17 mouse cellular contexts compared by ENCODE assay signal in the genomic region with DNA sequence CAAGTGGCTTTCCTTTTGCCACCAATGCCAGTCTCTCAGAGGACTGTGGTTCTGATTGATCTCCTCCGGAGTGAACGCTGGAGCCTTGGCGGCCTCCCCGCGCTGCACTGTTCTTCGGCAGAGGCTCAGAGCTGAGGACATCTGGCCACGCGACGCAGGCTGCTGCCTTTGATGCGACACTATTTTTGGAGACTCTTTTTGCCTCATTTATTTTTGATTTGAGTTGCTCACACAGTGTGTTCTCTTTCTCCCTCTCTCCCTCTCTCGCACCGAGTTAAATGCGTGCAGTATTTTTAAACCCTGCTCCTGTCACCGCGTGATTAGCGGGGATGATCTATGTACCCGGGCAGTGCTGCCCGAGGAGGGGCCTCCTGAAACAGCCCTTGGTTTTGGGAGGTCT. TPM values are rescaled to one million over a fixed set of nuclear protein-coding genes. Genes with fewer than 3 reads are reported as not detected.
DNase-seq lines count a peak whose midpoint lies in the region; ATAC-seq and TF ChIP-seq lines count a peak whose summit lies in the region.
"Had no signal": no experiment of that assay in that cellular context is flagged by ENCODE, and none has a peak within 500 bp of the region (broad histone marks: within the 10 kb centered on the region; RNA-seq: fewer than 3 reads in every experiment).

No protein-coding gene starts in this region.

- DNase-seq in hindbrain, postnatal 0 days (ENCODE audit: low spot score) = no peak
- peak; percentile 86 for DNase-seq in right cerebral cortex, adult 18-20 months
- DNase-seq in kidney, adult 2 months = no peak
- DNase-seq: adrenal gland, adult 8-10 months; heart, adult 18-20 months; kidney, adult 18-20 months; lung, postnatal 10 days; retina, postnatal 1 day; thymus, postnatal 25 days had no signal

- H3K9me3 ChIP-seq in forebrain, embryonic 16.5 days (ENCODE audit: control insufficient read depth, low read length) = no peaks in the 10 kb centered on the region
- H3K9me3 ChIP-seq in forebrain, embryonic 13.5 days (replicated peaks) = no peaks in the 10 kb centered on the region
- H3K9me3 ChIP-seq in hindbrain, embryonic 15.5 days = no peaks in the 10 kb centered on the region
- H3K9me3 ChIP-seq in hindbrain, embryonic 12.5 days (replicated peaks) = no peaks in the 10 kb centered on the region
- H3K9me3 ChIP-seq in hindbrain, postnatal 0 days (ENCODE audit: low read length) = no peaks in the 10 kb centered on the region
- H3K9me3 ChIP-seq: embryonic facial prominence, embryonic 15.5 days; midbrain, embryonic 10.5 days had no signal

- H3K4me3 ChIP-seq in forebrain, embryonic 16.5 days (replicated peaks; ENCODE audit: low read length) = no peak overlapping the region
- no peak overlapping the region for H3K4me3 ChIP-seq in forebrain, embryonic 13.5 days
- H3K4me3 ChIP-seq in hindbrain, embryonic 15.5 days = no peak overlapping the region
- no peak overlapping the region for H3K4me3 ChIP-seq in hindbrain, embryonic 12.5 days
- H3K4me3 ChIP-seq in hindbrain, postnatal 0 days (ENCODE audit: low read length) = no peak overlapping the region
- no peak overlapping the region for H3K4me3 ChIP-seq in kidney, adult 2 months (ENCODE audit: insufficient read depth, low read depth, low read length)
- H3K4me3 ChIP-seq: embryonic facial prominence, embryonic 15.5 days; midbrain, embryonic 10.5 days had no signal

- H3K9ac ChIP-seq in forebrain, embryonic 16.5 days (replicated peaks; ENCODE audit: low read depth, low read length) = no peak overlapping the region
- no peak overlapping the region for H3K9ac ChIP-seq in forebrain, embryonic 13.5 days
- no peak overlapping the region for H3K9ac ChIP-seq in hindbrain, embryonic 15.5 days
- H3K9ac ChIP-seq in hindbrain, embryonic 12.5 days = no peak overlapping the region
- H3K9ac ChIP-seq in hindbrain, postnatal 0 days (replicated peaks; ENCODE audit: low read length) = no peak overlapping the region
- H3K9ac ChIP-seq: embryonic facial prominence, embryonic 15.5 days had no signal

- ATAC-seq in forebrain, embryonic 16.5 days = peak; percentile 55; the same call in 1 of the 2 replicates
- ATAC-seq in forebrain, embryonic 13.5 days = no peak
- ATAC-seq in hindbrain, embryonic 15.5 days (ENCODE audit: low FRiP score, low read depth) = no peak
- no peak for ATAC-seq in hindbrain, embryonic 12.5 days (ENCODE audit: low FRiP score)
- no peak for ATAC-seq in hindbrain, postnatal 0 days
- ATAC-seq in inflammation-experienced regulatory T-cells, adult 6 months = no peak

- H3K4me1 ChIP-seq in forebrain, embryonic 16.5 days (replicated peaks; ENCODE audit: control insufficient read depth, insufficient read depth, low read length) = peaks cover 7% of the 10 kb centered on the region; the same call in 1 of the 2 replicates
- peaks cover 9% of the 10 kb centered on the region for H3K4me1 ChIP-seq in forebrain, embryonic 13.5 days
- H3K4me1 ChIP-seq in hindbrain, embryonic 15.5 days (replicated peaks) = peaks cover 13% of the 10 kb centered on the region
- peaks cover 13% of the 10 kb centered on the region for H3K4me1 ChIP-seq in hindbrain, embryonic 12.5 days
- no peaks in the 10 kb centered on the region for H3K4me1 ChIP-seq in hindbrain, postnatal 0 days (ENCODE audit: insufficient read depth, low read length)
- no peaks in the 10 kb centered on the region for H3K4me1 ChIP-seq in kidney, adult 2 months (ENCODE audit: control insufficient read depth, insufficient read depth, low read length)
- H3K4me1 ChIP-seq: embryonic facial prominence, embryonic 15.5 days had no signal

- no peak for TF ChIP-seq CTCF in hindbrain, postnatal 0 days (IDR thresholded peaks at IDR 0.05; ENCODE audit: low read depth)
- no peak for TF ChIP-seq CTCF in kidney, adult 2 months (conservative IDR thresholded peaks at IDR 0.05; ENCODE audit: insufficient read depth, insufficient read length, low read depth, low read length)

- WGBS in forebrain, embryonic 16.5 days = 78% methylated on average over 18 of the region's 18 CpGs
- WGBS in forebrain, embryonic 13.5 days = 90% methylated on average over 18 of the region's 18 CpGs
- WGBS in hindbrain, embryonic 15.5 days = 56% methylated on average over 18 of the region's 18 CpGs
- WGBS in hindbrain, embryonic 12.5 days = 69% methylated on average over 18 of the region's 18 CpGs
- WGBS in hindbrain, postnatal 0 days = 63% methylated on average over 18 of the region's 18 CpGs
- WGBS in kidney, adult 2 months = 55% methylated on average over 18 of the region's 18 CpGs

- H3K4me2 ChIP-seq in forebrain, embryonic 16.5 days (ENCODE audit: low read length) = no peak overlapping the region
- H3K4me2 ChIP-seq in forebrain, embryonic 13.5 days = no peak overlapping the region
- H3K4me2 ChIP-seq in hindbrain, embryonic 15.5 days = no peak overlapping the region
- no peak overlapping the region for H3K4me2 ChIP-seq in hindbrain, embryonic 12.5 days (replicated peaks)
- H3K4me2 ChIP-seq in hindbrain, postnatal 0 days (ENCODE audit: low read depth, low read length) = no peak overlapping the region
- H3K4me2 ChIP-seq: embryonic facial prominence, embryonic 15.5 days had no signal

- H3K27ac ChIP-seq in forebrain, embryonic 16.5 days (ENCODE audit: low read length) = no peak overlapping the region
- H3K27ac ChIP-seq in forebrain, embryonic 13.5 days = no peak overlapping the region; the same call in 1 of the 2 replicates
- H3K27ac ChIP-seq in hindbrain, embryonic 15.5 days (replicated peaks) = peak overlapping the region; percentile 35; the same call in 1 of the 2 replicates
- H3K27ac ChIP-seq in hindbrain, embryonic 12.5 days = no peak overlapping the region
- H3K27ac ChIP-seq in hindbrain, postnatal 0 days = peak overlapping the region; percentile 16; the same call in 1 of the 2 replicates
- H3K27ac ChIP-seq in kidney, adult 2 months (ENCODE audit: insufficient read depth, low read depth, low read length) = no peak overlapping the region
- H3K27ac ChIP-seq: embryonic facial prominence, embryonic 15.5 days; midbrain, embryonic 10.5 days had no signal

- H3K27me3 ChIP-seq in forebrain, embryonic 16.5 days (replicated peaks; ENCODE audit: control insufficient read depth, insufficient read depth, low read length) = no peaks in the 10 kb centered on the region
- no peaks in the 10 kb centered on the region for H3K27me3 ChIP-seq in forebrain, embryonic 13.5 days
- no peaks in the 10 kb centered on the region for H3K27me3 ChIP-seq in hindbrain, embryonic 15.5 days
- no peaks in the 10 kb centered on the region for H3K27me3 ChIP-seq in hindbrain, embryonic 12.5 days
- no peaks in the 10 kb centered on the region for H3K27me3 ChIP-seq in hindbrain, postnatal 0 days (ENCODE audit: insufficient read depth, low read length)
- no peaks in the 10 kb centered on the region for H3K27me3 ChIP-seq in kidney, adult 2 months (replicated peaks; ENCODE audit: control insufficient read depth, insufficient read depth, low read length)
- H3K27me3 ChIP-seq: embryonic facial prominence, embryonic 15.5 days had no signal

- TF ChIP-seq POLR2A in kidney, adult 2 months (IDR thresholded peaks at IDR 0.05; ENCODE audit: low read depth, low read length) = no peak

- H3K36me3 ChIP-seq in forebrain, embryonic 16.5 days (ENCODE audit: control insufficient read depth, insufficient read depth) = no peaks in the 10 kb centered on the region
- no peaks in the 10 kb centered on the region for H3K36me3 ChIP-seq in forebrain, embryonic 13.5 days (ENCODE audit: poor library complexity, severe bottlenecking)
- H3K36me3 ChIP-seq in hindbrain, embryonic 15.5 days = no peaks in the 10 kb centered on the region
- no peaks in the 10 kb centered on the region for H3K36me3 ChIP-seq in hindbrain, embryonic 12.5 days
- no peaks in the 10 kb centered on the region for H3K36me3 ChIP-seq in hindbrain, postnatal 0 days (ENCODE audit: insufficient read depth, low read length)
- no peaks in the 10 kb centered on the region for H3K36me3 ChIP-seq in kidney, adult 2 months (ENCODE audit: control insufficient read depth, insufficient read depth, low read length)
- H3K36me3 ChIP-seq: embryonic facial prominence, embryonic 15.5 days; midbrain, embryonic 10.5 days had no signal

RNA-seq across cellular contexts. Expression of a gene that starts 19.9 kb away (rescaled TPM):
- polyA plus RNA-seq in forebrain, embryonic 16.5 days (2015; fragmentation: Nextera tagmentation; extraction: Ambion mirVana) = 5.5 and 5.7 TPM in 2 replicates
- 4.4 and 5.2 TPM in 2 replicates for polyA plus RNA-seq in forebrain, embryonic 13.5 days (2015; fragmentation: Nextera tagmentation; extraction: Ambion mirVana)
- 6.1 and 6.2 TPM in 2 replicates for polyA plus RNA-seq in hindbrain, embryonic 15.5 days (2015; fragmentation: Nextera tagmentation; extraction: Ambion mirVana)
- 7.5 and 8.9 TPM in 2 replicates for polyA plus RNA-seq in hindbrain, embryonic 12.5 days (2016; fragmentation: Nextera tagmentation; extraction: Ambion mirVana)
- 8.7 and 10.4 TPM in 2 replicates for total RNA-seq in hindbrain, postnatal 0 days (2014; rRNA removed)
- polyA plus RNA-seq in hindbrain, postnatal 0 days (2015; fragmentation: Nextera tagmentation; extraction: Ambion mirVana) = 3.9 and 4.0 TPM in 2 replicates
- 2.2 and 2.4 TPM in 2 replicates for polyA plus RNA-seq in kidney, adult 2 months (2012; rRNA removed)
- polyA plus RNA-seq in inflammation-experienced regulatory T-cells, adult 6 months (2017; shearing (Covaris generic)) = under 1 TPM in 1 of 3 experiments, not detected in 2; 0.41 TPM
- total RNA-seq: liver, adult 2 months had no signal

RNA-seq across cellular contexts. Expression of a gene that starts 21.1 kb away (rescaled TPM):
- 15.1 and 19.2 TPM in 2 replicates for polyA plus RNA-seq in forebrain, embryonic 16.5 days (2015; fragmentation: Nextera tagmentation; extraction: Ambion mirVana)
- polyA plus RNA-seq in forebrain, embryonic 13.5 days (2015; fragmentation: Nextera tagmentation; extraction: Ambion mirVana) = 12.2 and 13.1 TPM in 2 replicates
- 30.8 and 34.5 TPM in 2 replicates for polyA plus RNA-seq in hindbrain, embryonic 15.5 days (2015; fragmentation: Nextera tagmentation; extraction: Ambion mirVana)
- polyA plus RNA-seq in hindbrain, embryonic 12.5 days (2016; fragmentation: Nextera tagmentation; extraction: Ambion mirVana) = 17.5 and 19.3 TPM in 2 replicates
- 54.0 and 55.6 TPM in 2 replicates for total RNA-seq in hindbrain, postnatal 0 days (2014; rRNA removed)
- polyA plus RNA-seq in hindbrain, postnatal 0 days (2015; fragmentation: Nextera tagmentation; extraction: Ambion mirVana) = 30.8 and 33.2 TPM in 2 replicates
- 4.6 and 6.1 TPM in 2 replicates for polyA plus RNA-seq in kidney, adult 2 months (2012; rRNA removed)
- polyA plus RNA-seq in inflammation-experienced regulatory T-cells, adult 6 months (2017; shearing (Covaris generic)) = 100 to 1,000 TPM in 1 of 3 experiments, 10 to 100 TPM in 2; 81.9 to 170 (median 96.5) TPM

Comparison
In these comparisons a context has a peak if more than half of its experiments do, and no peak if none do; other contexts are left out.
1. H3K27ac ChIP-seq: peak in hindbrain, embryonic 15.5 days (single experiment) and hindbrain, postnatal 0 days (single experiment); none in forebrain, embryonic 16.5 days (single experiment), forebrain, embryonic 13.5 days (single experiment), hindbrain, embryonic 12.5 days (single experiment) and kidney, adult 2 months (single experiment).